Mouse (Mus musculus): ENCODE results near the gene Lpcat2. TPM values are rescaled to one million over a fixed set of nuclear protein-coding genes. Genes with fewer than 3 reads are reported as not detected.

Lpcat2 gene
- polyA plus RNA-seq, 1 experiment = 1.5 TPM

- no peak overlapping the region for H3K27ac ChIP-seq (ENCODE audit: insufficient read depth, low read depth, low read length)
- H3K4me3 ChIP-seq (ENCODE audit: insufficient read depth, low read depth, low read length) = no peak overlapping the region
- no peaks in the 10 kb centered on the region for H3K4me1 ChIP-seq (ENCODE audit: control insufficient read depth, insufficient read depth, low read length)
- H3K27me3 ChIP-seq (replicated peaks; ENCODE audit: control insufficient read depth, insufficient read depth, low read length) = no peaks in the 10 kb centered on the region
- DNase-seq = peak; percentile 23
- no peaks in the 10 kb centered on the region for H3K36me3 ChIP-seq (ENCODE audit: control insufficient read depth, insufficient read depth, low read length)
- TF ChIP-seq POLR2A (IDR thresholded peaks at IDR 0.05; ENCODE audit: low read depth, low read length) = no peak
- TF ChIP-seq CTCF (conservative IDR thresholded peaks at IDR 0.05; ENCODE audit: insufficient read depth, insufficient read length, low read depth, low read length) = no peak
- WGBS = 56% methylated on average over 18 of the region's 18 CpGs
Observed at GRCm38 (mm10) chr8:92853188-92853983, 1.8 kb upstream of the Lpcat2 start.

GRCm38 (mm10) chr8:92854673-92855072 lies 466 bp upstream of the Lpcat2 start:
- peak; percentile 4 for DNase-seq
- 88% methylated on average over 3 of the region's 3 CpGs for whole genome bisulfite sequencing
- no peaks in the 10 kb centered on the region for H3K27me3 ChIP-seq (replicated peaks; ENCODE audit: control insufficient read depth, insufficient read depth, low read length)
- TF ChIP-seq CTCF (conservative IDR thresholded peaks at IDR 0.05; ENCODE audit: insufficient read depth, insufficient read length, low read depth, low read length) = no peak
- no peak for TF ChIP-seq POLR2A (IDR thresholded peaks at IDR 0.05; ENCODE audit: low read depth, low read length)
- no peak overlapping the region for H3K27ac ChIP-seq (ENCODE audit: insufficient read depth, low read depth, low read length)
- no peak overlapping the region for H3K4me3 ChIP-seq (ENCODE audit: insufficient read depth, low read depth, low read length)
- no peaks in the 10 kb centered on the region for H3K36me3 ChIP-seq (ENCODE audit: control insufficient read depth, insufficient read depth, low read length)
- no peaks in the 10 kb centered on the region for H3K4me1 ChIP-seq (ENCODE audit: control insufficient read depth, insufficient read depth, low read length)

- Histone ChIP-seq H3K27ac (ENCODE audit: insufficient read depth, low read depth, low read length) (no peak overlapping the region), H3K27me3 (replicated peaks; ENCODE audit: control insufficient read depth, insufficient read depth, low read length) (no peaks in the 10 kb centered on the region), H3K4me1 (ENCODE audit: control insufficient read depth, insufficient read depth, low read length) (no peaks in the 10 kb centered on the region), H3K4me3 (ENCODE audit: insufficient read depth, low read depth, low read length) (no peak overlapping the region), H3K36me3 (ENCODE audit: control insufficient read depth, insufficient read depth, low read length) (no peaks in the 10 kb centered on the region)
- 78% methylated on average over 7 of the region's 7 CpGs for WGBS
- DNase-seq = no peak
- TF ChIP-seq CTCF (conservative IDR thresholded peaks at IDR 0.05; ENCODE audit: insufficient read depth, insufficient read length, low read depth, low read length) = no peak
- TF ChIP-seq POLR2A (IDR thresholded peaks at IDR 0.05; ENCODE audit: low read depth, low read length) = no peak
Observed at GRCm38 (mm10) chr8:92856273-92856986, 1.3 kb downstream of the Lpcat2 start.

- H3K4me3 ChIP-seq (ENCODE audit: insufficient read depth, low read depth, low read length) = no peak overlapping the region
- H3K27me3 ChIP-seq (replicated peaks; ENCODE audit: control insufficient read depth, insufficient read depth, low read length) = no peaks in the 10 kb centered on the region
- WGBS = 88% methylated on average over 14 of the region's 14 CpGs
- no peak for DNase-seq
- no peak for TF ChIP-seq CTCF (conservative IDR thresholded peaks at IDR 0.05; ENCODE audit: insufficient read depth, insufficient read length, low read depth, low read length)
- TF ChIP-seq POLR2A (IDR thresholded peaks at IDR 0.05; ENCODE audit: low read depth, low read length) = no peak
- H3K27ac ChIP-seq (ENCODE audit: insufficient read depth, low read depth, low read length) = no peak overlapping the region
- H3K36me3 ChIP-seq (ENCODE audit: control insufficient read depth, insufficient read depth, low read length) = no peaks in the 10 kb centered on the region
- H3K4me1 ChIP-seq (ENCODE audit: control insufficient read depth, insufficient read depth, low read length) = no peaks in the 10 kb centered on the region
Observed at GRCm38 (mm10) chr8:92858475-92859182, 3.5 kb downstream of the Lpcat2 start.

GRCm38 (mm10) chr8:92861977-92862376 lies 6.8 kb downstream of the Lpcat2 start:
- Histone ChIP-seq H3K36me3 (ENCODE audit: control insufficient read depth, insufficient read depth, low read length) (no peaks in the 10 kb centered on the region), H3K4me1 (ENCODE audit: control insufficient read depth, insufficient read depth, low read length) (no peaks in the 10 kb centered on the region), H3K27me3 (replicated peaks; ENCODE audit: control insufficient read depth, insufficient read depth, low read length) (no peaks in the 10 kb centered on the region), H3K27ac (ENCODE audit: insufficient read depth, low read depth, low read length) (no peak overlapping the region), H3K4me3 (ENCODE audit: insufficient read depth, low read depth, low read length) (no peak overlapping the region)
- DNase-seq = no peak
- 100% methylated on average over 1 of the region's 1 CpGs for WGBS
- no peak for TF ChIP-seq POLR2A (IDR thresholded peaks at IDR 0.05; ENCODE audit: low read depth, low read length)
- no peak for TF ChIP-seq CTCF (conservative IDR thresholded peaks at IDR 0.05; ENCODE audit: insufficient read depth, insufficient read length, low read depth, low read length)

GRCm38 (mm10) chr8:92870281-92870680 lies 15.1 kb downstream of the Lpcat2 start:
- H3K27me3 ChIP-seq (replicated peaks; ENCODE audit: control insufficient read depth, insufficient read depth, low read length) = no peaks in the 10 kb centered on the region
- no peaks in the 10 kb centered on the region for H3K36me3 ChIP-seq (ENCODE audit: control insufficient read depth, insufficient read depth, low read length)
- peak; percentile 5 for DNase-seq
- H3K4me1 ChIP-seq (ENCODE audit: control insufficient read depth, insufficient read depth, low read length) = no peaks in the 10 kb centered on the region
- H3K4me3 ChIP-seq (ENCODE audit: insufficient read depth, low read depth, low read length) = no peak overlapping the region
- TF ChIP-seq CTCF (conservative IDR thresholded peaks at IDR 0.05; ENCODE audit: insufficient read depth, insufficient read length, low read depth, low read length) (no peak), POLR2A (IDR thresholded peaks at IDR 0.05; ENCODE audit: low read depth, low read length) (no peak)
- no peak overlapping the region for H3K27ac ChIP-seq (ENCODE audit: insufficient read depth, low read depth, low read length)
- 15% methylated on average over 7 of the region's 7 CpGs for WGBS

Data from kidney, adult 2 months (tissue).